Mouse (Mus musculus): ENCODE data around the gene Gpi1. TPM values are rescaled to one million over a fixed set of nuclear protein-coding genes. Genes with fewer than 3 reads are reported as not detected.

Gpi1 gene
- total and polyA plus RNA-seq, 3 experiments, result 270 to 1,355 (median 727) TPM

DNA sequence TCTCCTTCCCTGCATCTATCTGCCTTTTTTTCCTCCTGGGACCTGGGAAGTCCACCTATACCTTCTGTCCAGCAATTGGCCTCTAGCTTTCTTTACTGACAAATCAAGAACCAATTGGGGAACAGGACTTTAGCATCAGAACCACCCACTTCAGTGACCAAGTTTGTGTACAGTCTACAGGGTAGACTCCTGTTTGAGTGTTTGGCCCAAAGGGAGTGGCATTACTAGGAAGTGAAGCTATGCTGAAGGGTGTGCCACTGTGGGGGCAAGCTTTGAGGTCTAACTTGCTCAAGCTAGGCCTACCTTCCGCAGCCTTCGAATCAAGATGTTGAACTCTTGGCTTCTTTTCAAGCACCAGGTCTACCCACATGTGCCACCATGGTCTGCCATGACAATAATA lies 29.3 kb downstream of the Gpi1 start:
- Histone ChIP-seq H3K79me2 (ENCODE audit: control insufficient read depth, insufficient read depth, low read length, poor library complexity) (peaks cover 3% of the 10 kb centered on the region; the same call in 1 of the 2 replicates), H3K27me3 (ENCODE audit: control insufficient read depth in 1 of 2, insufficient read depth in 2 of 2, low read length in 2 of 2) (no peaks in the 10 kb centered on the region), H3K4me3 (ENCODE audit: control insufficient read depth in 1 of 2, insufficient read depth in 1 of 2, low read depth in 2 of 2, low read length in 2 of 2) (no peak overlapping the region), H3K9me3 (replicated peaks; ENCODE audit: insufficient read depth, low read length) (no peaks in the 10 kb centered on the region), H3K27ac (ENCODE audit: control insufficient read depth, low read depth, low read length) (no peak overlapping the region), H3K9ac (ENCODE audit: control insufficient read depth, low read depth, low read length, poor library complexity, severe bottlenecking) (no peak overlapping the region), H3K4me1 (ENCODE audit: control insufficient read depth in 1 of 2, insufficient read depth in 2 of 2, low read length in 2 of 2) (peaks cover 0 to 3% of the 10 kb centered on the region in 2 experiments; a peak in 1 of 4 replicates), H3K36me3 (ENCODE audit: control insufficient read depth in 1 of 2, insufficient read depth in 2 of 2, low read length in 2 of 2) (peaks cover 0 to 5% of the 10 kb centered on the region in 2 experiments; a peak in 3 of 4 replicates)
- TF ChIP-seq GABPA (IDR thresholded peaks at IDR 0.05; ENCODE audit: low read depth, low read length) (no peak), POLR2AphosphoS2 (IDR thresholded peaks at IDR 0.05; ENCODE audit: low read length) (peak; percentile 60; the same call in 1 of the 2 replicates), RCOR1 (IDR thresholded peaks at IDR 0.05; ENCODE audit: low read depth, low read length) (no peak), POLR2A (IDR thresholded peaks at IDR 0.05; ENCODE audit: control insufficient read depth in 1 of 2, insufficient read depth in 1 of 2, low read depth in 1 of 2, low read length in 2 of 2, poor library complexity in 1 of 2) (peak in 1 of 2 experiments; percentile 40; a peak in 1 of 4 replicates)
- peak; percentile 52 for DNase-seq (ENCODE audit: low read depth, low spot score)

DNA sequence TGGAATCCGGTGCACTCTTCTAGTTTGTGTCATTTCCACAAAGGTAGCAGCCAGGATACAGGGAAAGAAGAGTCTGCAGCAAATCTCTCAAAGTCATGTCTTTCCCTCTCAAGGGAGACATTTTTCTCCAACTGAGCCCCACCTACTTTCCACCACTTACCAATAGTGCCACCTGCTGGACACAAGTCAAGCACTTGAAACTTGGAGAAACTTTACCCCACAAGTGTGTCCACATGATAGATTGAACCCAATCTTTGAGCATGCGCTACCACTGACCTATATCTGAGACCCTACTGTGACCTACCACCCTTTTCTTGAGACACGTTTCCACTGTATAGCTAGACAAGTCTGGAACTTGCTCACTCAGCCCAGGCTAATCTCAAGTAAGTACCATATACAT lies 31.8 kb downstream of the Gpi1 start:
- peaks cover 8% of the 10 kb centered on the region for H3K79me2 ChIP-seq (ENCODE audit: control insufficient read depth, insufficient read depth, low read length, poor library complexity)
- TF ChIP-seq CTCF (IDR thresholded peaks at IDR 0.05 in 2 of 3, conservative IDR thresholded peaks at IDR 0.05 in 1 of 3; ENCODE audit: control insufficient read depth in 1 of 3, insufficient read depth in 1 of 3, low read depth in 2 of 3, low read length in 3 of 3, poor library complexity in 1 of 3, severe bottlenecking in 1 of 3) (peak in 2 of 3 experiments; percentile 56 to 58; a peak in 4 of 6 replicates), ZMIZ1 (IDR thresholded peaks at IDR 0.05; ENCODE audit: low read depth, low read length) (0 out of 2 replicates have a peak, but pooled peaks have one; percentile 23), RAD21 (IDR thresholded peaks at IDR 0.05; ENCODE audit: low read depth, low read length) (peak; percentile 40), ZC3H11A (IDR thresholded peaks at IDR 0.05; ENCODE audit: low read depth, low read length) (0 out of 2 replicates have a peak, but pooled peaks have one; percentile 6), ELF1 (IDR thresholded peaks at IDR 0.05; ENCODE audit: low read depth, low read length) (no peak), MAZ (IDR thresholded peaks at IDR 0.05; ENCODE audit: low read depth, low read length) (0 out of 2 replicates have a peak, but pooled peaks have one; percentile 44), SMC3 (IDR thresholded peaks at IDR 0.05; ENCODE audit: low read depth, low read length) (peak; percentile 38), NRF1 (IDR thresholded peaks at IDR 0.05; ENCODE audit: insufficient read depth, low read depth, low read length, poor library complexity, severe bottlenecking) (no peak)
- peaks cover 0 to 3% of the 10 kb centered on the region in 2 experiments; a peak in 2 of 4 replicates for H3K4me1 ChIP-seq (ENCODE audit: control insufficient read depth in 1 of 2, insufficient read depth in 2 of 2, low read length in 2 of 2)
- H3K27me3 ChIP-seq (ENCODE audit: control insufficient read depth in 1 of 2, insufficient read depth in 2 of 2, low read length in 2 of 2), result no peaks in the 10 kb centered on the region
- H3K4me3 ChIP-seq (ENCODE audit: control insufficient read depth in 1 of 2, insufficient read depth in 1 of 2, low read depth in 2 of 2, low read length in 2 of 2), result no peak overlapping the region
- no peaks in the 10 kb centered on the region for H3K9me3 ChIP-seq (replicated peaks; ENCODE audit: insufficient read depth, low read length)
- no peak overlapping the region for H3K9ac ChIP-seq (ENCODE audit: control insufficient read depth, low read depth, low read length, poor library complexity, severe bottlenecking)
- DNase-seq (ENCODE audit: low read depth, low spot score), result peak; percentile 77
- no peak overlapping the region for H3K27ac ChIP-seq (ENCODE audit: control insufficient read depth, low read depth, low read length)
- H3K36me3 ChIP-seq (ENCODE audit: control insufficient read depth in 1 of 2, insufficient read depth in 2 of 2, low read length in 2 of 2), result peaks cover 0 to 2% of the 10 kb centered on the region in 2 experiments

All from MEL (cell line).